Mouse (Mus musculus): ENCODE measurements around the gene Ncbp2. TPM values are rescaled to one million over a fixed set of nuclear protein-coding genes. Genes with fewer than 3 reads are reported as not detected.

Ncbp2 gene
- polyA plus RNA-seq, 1 experiment from 2014 or later, result 79.4 TPM

GRCm38 (mm10) chr16:31918248-31918724, 30.0 kb upstream of the Ncbp2 start:
- Histone ChIP-seq H3K9ac (peak overlapping the region; percentile 53), H3K27ac (ENCODE audit: poor library complexity, severe bottlenecking) (no peak overlapping the region), H3K4me2 (peak overlapping the region; percentile 62), H3K36me3 (no peaks in the 10 kb centered on the region), H3K4me1 (replicated peaks) (no peaks in the 10 kb centered on the region; the same call in 1 of the 2 replicates), H3K4me3 (peak overlapping the region; percentile 24; the same call in 1 of the 2 replicates), H3K27me3 (replicated peaks) (peaks cover 13% of the 10 kb centered on the region; the same call in 1 of the 2 replicates), H3K9me3 (replicated peaks) (no peaks in the 10 kb centered on the region; the same call in 1 of the 2 replicates)
- 4% methylated on average over 14 of the region's 14 CpGs for WGBS
- ATAC-seq (ENCODE audit: insufficient number of reproducible peaks, low FRiP score), result no peak

- Histone ChIP-seq H3K4me2 (no peak overlapping the region), H3K27ac (ENCODE audit: poor library complexity, severe bottlenecking) (no peak overlapping the region), H3K27me3 (replicated peaks) (0 out of 2 replicates have a peak, but pooled peaks cover 3% of the 10 kb centered on the region), H3K9me3 (replicated peaks) (no peaks in the 10 kb centered on the region; the same call in 1 of the 2 replicates), H3K9ac (no peak overlapping the region), H3K36me3 (no peaks in the 10 kb centered on the region), H3K4me1 (replicated peaks) (peaks cover 8% of the 10 kb centered on the region; the same call in 1 of the 2 replicates), H3K4me3 (no peak overlapping the region)
- no peak for ATAC-seq (ENCODE audit: insufficient number of reproducible peaks, low FRiP score)
- WGBS, result 78% methylated on average over 6 of the region's 6 CpGs
These were observed 23.9 kb upstream of the Ncbp2 start for GRCm38 (mm10) chr16:31924368-31924767.

GRCm38 (mm10) chr16:31926091-31926490, 22.2 kb upstream of the Ncbp2 start:
- no peaks in the 10 kb centered on the region for H3K36me3 ChIP-seq
- no peak overlapping the region for H3K4me2 ChIP-seq
- no peak overlapping the region for H3K4me3 ChIP-seq
- no peaks in the 10 kb centered on the region; the same call in 1 of the 2 replicates for H3K9me3 ChIP-seq (replicated peaks)
- peaks cover 8% of the 10 kb centered on the region; the same call in 1 of the 2 replicates for H3K4me1 ChIP-seq (replicated peaks)
- no peak overlapping the region for H3K9ac ChIP-seq
- ATAC-seq (ENCODE audit: insufficient number of reproducible peaks, low FRiP score), result no peak
- 83% methylated on average over 6 of the region's 6 CpGs for WGBS
- no peak overlapping the region for H3K27ac ChIP-seq (ENCODE audit: poor library complexity, severe bottlenecking)
- peaks cover 14% of the 10 kb centered on the region for H3K27me3 ChIP-seq (replicated peaks)

- WGBS, result 80% methylated on average over 13 of the region's 13 CpGs
- ATAC-seq (ENCODE audit: insufficient number of reproducible peaks, low FRiP score), result no peak
- Histone ChIP-seq H3K9me3 (replicated peaks) (no peaks in the 10 kb centered on the region; the same call in 1 of the 2 replicates), H3K9ac (no peak overlapping the region), H3K4me1 (replicated peaks) (peaks cover 8% of the 10 kb centered on the region; the same call in 1 of the 2 replicates), H3K27ac (ENCODE audit: poor library complexity, severe bottlenecking) (no peak overlapping the region), H3K4me3 (no peak overlapping the region), H3K4me2 (no peak overlapping the region), H3K36me3 (no peaks in the 10 kb centered on the region), H3K27me3 (replicated peaks) (peaks cover 20% of the 10 kb centered on the region)
These were observed 21.6 kb upstream of the Ncbp2 start for GRCm38 (mm10) chr16:31926547-31927182.

- no peak for ATAC-seq (ENCODE audit: insufficient number of reproducible peaks, low FRiP score)
- H3K4me1 ChIP-seq (replicated peaks), result peaks cover 8% of the 10 kb centered on the region
- H3K9ac ChIP-seq, result no peak overlapping the region
- no peak overlapping the region for H3K4me3 ChIP-seq
- peaks cover 20% of the 10 kb centered on the region for H3K27me3 ChIP-seq (replicated peaks)
- 75% methylated on average over 5 of the region's 5 CpGs for WGBS
- no peaks in the 10 kb centered on the region; the same call in 1 of the 2 replicates for H3K9me3 ChIP-seq (replicated peaks)
- no peaks in the 10 kb centered on the region for H3K36me3 ChIP-seq
- H3K27ac ChIP-seq (ENCODE audit: poor library complexity, severe bottlenecking), result no peak overlapping the region
- H3K4me2 ChIP-seq, result no peak overlapping the region
These were observed 20.9 kb upstream of the Ncbp2 start for GRCm38 (mm10) chr16:31927412-31927811.

GRCm38 (mm10) chr16:31931330-31931729, 17.0 kb upstream of the Ncbp2 start:
- no peak overlapping the region for H3K27ac ChIP-seq (ENCODE audit: poor library complexity, severe bottlenecking)
- WGBS, result 56% methylated on average over 17 of the region's 17 CpGs
- peak overlapping the region; percentile 37; the same call in 1 of the 2 replicates for H3K4me2 ChIP-seq
- no peaks in the 10 kb centered on the region for H3K36me3 ChIP-seq
- H3K9me3 ChIP-seq (replicated peaks), result no peaks in the 10 kb centered on the region
- peaks cover 28% of the 10 kb centered on the region for H3K4me1 ChIP-seq (replicated peaks)
- no peak for ATAC-seq (ENCODE audit: insufficient number of reproducible peaks, low FRiP score)
- H3K27me3 ChIP-seq (replicated peaks), result peaks cover 49% of the 10 kb centered on the region
- H3K9ac ChIP-seq, result 0 out of 2 replicates have a peak overlapping the region, but pooled peaks have one; percentile 10
- H3K4me3 ChIP-seq, result no peak overlapping the region

GRCm38 (mm10) chr16:31932255-31932654, 16.1 kb upstream of the Ncbp2 start:
- no peak for ATAC-seq (ENCODE audit: insufficient number of reproducible peaks, low FRiP score)
- Histone ChIP-seq H3K27ac (ENCODE audit: poor library complexity, severe bottlenecking) (no peak overlapping the region), H3K4me2 (no peak overlapping the region), H3K9me3 (replicated peaks) (no peaks in the 10 kb centered on the region; the same call in 1 of the 2 replicates), H3K36me3 (no peaks in the 10 kb centered on the region), H3K4me1 (replicated peaks) (peaks cover 28% of the 10 kb centered on the region), H3K27me3 (replicated peaks) (peaks cover 55% of the 10 kb centered on the region), H3K4me3 (no peak overlapping the region), H3K9ac (no peak overlapping the region)
- WGBS, result 53% methylated on average over 5 of the region's 5 CpGs

GRCm38 (mm10) chr16:31932840-31933697, 15.2 kb upstream of the Ncbp2 start:
- 2% methylated on average over 50 of the region's 50 CpGs for WGBS
- no peak overlapping the region for H3K27ac ChIP-seq (ENCODE audit: poor library complexity, severe bottlenecking)
- peaks cover 52% of the 10 kb centered on the region for H3K27me3 ChIP-seq (replicated peaks)

GRCm38 (mm10) chr16:31933751-31934549, 14.4 kb upstream of the Ncbp2 start, which contains the start of gene Pigz:
Gene Pigz (plus strand): TSS chr16:31933851.
- Histone ChIP-seq H3K36me3 (no peaks in the 10 kb centered on the region), H3K27ac (ENCODE audit: poor library complexity, severe bottlenecking) (no peak within 1 kb of the TSS), H3K9ac (peak within 1 kb of the TSS; percentile 66), H3K4me2 (peak within 1 kb of the TSS; percentile 91), H3K27me3 (replicated peaks) (peaks cover 52% of the 10 kb centered on the region), H3K9me3 (replicated peaks) (no peaks in the 10 kb centered on the region; the same call in 1 of the 2 replicates), H3K4me1 (replicated peaks) (peaks cover 28% of the 10 kb centered on the region), H3K4me3 (peak within 1 kb of the TSS; percentile 55)
- no peak for ATAC-seq (ENCODE audit: insufficient number of reproducible peaks, low FRiP score)
- WGBS, result 7% methylated on average over 42 of the region's 42 CpGs

More at GRCm38 (mm10) chr16:31932840-31933697, 15.2 kb upstream of the Ncbp2 start:
- H3K9me3 ChIP-seq (replicated peaks), result no peaks in the 10 kb centered on the region; the same call in 1 of the 2 replicates
- H3K4me1 ChIP-seq (replicated peaks), result peaks cover 28% of the 10 kb centered on the region
- no peaks in the 10 kb centered on the region for H3K36me3 ChIP-seq
- H3K4me2 ChIP-seq, result peak overlapping the region; percentile 91
- H3K4me3 ChIP-seq, result peak overlapping the region; percentile 55
- ATAC-seq (ENCODE audit: insufficient number of reproducible peaks, low FRiP score), result peak; percentile 83
- peak overlapping the region; percentile 66 for H3K9ac ChIP-seq

- H3K36me3 ChIP-seq, result no peaks in the 10 kb centered on the region
These were observed 13.7 kb upstream of the Ncbp2 start for GRCm38 (mm10) chr16:31934550-31935010.

More at GRCm38 (mm10) chr16:31934550-31935010, 13.7 kb upstream of the Ncbp2 start:
- Histone ChIP-seq H3K4me3 (peak overlapping the region; percentile 55), H3K9ac (peak overlapping the region; percentile 62; the same call in 1 of the 2 replicates), H3K9me3 (replicated peaks) (no peaks in the 10 kb centered on the region; the same call in 1 of the 2 replicates), H3K4me1 (replicated peaks) (peaks cover 28% of the 10 kb centered on the region), H3K27me3 (replicated peaks) (peaks cover 52% of the 10 kb centered on the region), H3K4me2 (peak overlapping the region; percentile 91), H3K27ac (ENCODE audit: poor library complexity, severe bottlenecking) (no peak overlapping the region)
- ATAC-seq (ENCODE audit: insufficient number of reproducible peaks, low FRiP score), result no peak
- WGBS, result 28% methylated on average over 13 of the region's 13 CpGs
